Mouse (Mus musculus) embryonic facial prominence, embryonic 12.5 days (tissue): ENCODE results near the gene Zfp148. TPM values are rescaled to one million over a fixed set of nuclear protein-coding genes. Genes with fewer than 3 reads are reported as not detected.
"Not testable (repeated sequence)": the region's sequence is repeated elsewhere in the genome, so short reads cannot be mapped to it uniquely, and the experiment has no call there.

ENCODE experiments used
- ATAC-seq: fragments of 200-750 bp; cut with Nextera tagmentation; 2 replicates; pipeline ENCODE4 v1.8.0; 2017; ENCODE audit not compliant: insufficient number of reproducible peaks, insufficient read depth, low FRiP score, low TSS enrichment
- H3K27ac ChIP-seq: fragments of 300-500 bp; sonication (generic); 2 replicates; pipeline ENCODE4 v1.5.1; 2016; ENCODE audit warnings: mild to moderate bottlenecking
- H3K27me3 ChIP-seq: fragments of 300-500 bp; sonication (generic); 2 replicates; pipeline ENCODE4 v1.6.1; 2016; ENCODE audit warnings: mild to moderate bottlenecking, moderate library complexity
- H3K36me3 ChIP-seq: fragments of 300-500 bp; sonication (generic); 2 replicates; pipeline ENCODE4 v1.6.1; 2016; ENCODE audit warnings: mild to moderate bottlenecking
- H3K4me1 ChIP-seq: fragments of 300-500 bp; sonication (generic); 2 replicates; pipeline ENCODE4 v1.6.1; 2016
- H3K4me2 ChIP-seq: fragments of 300-500 bp; sonication (generic); replicated peaks from 2 replicates; pipeline ENCODE4 v1.6.1; 2016; ENCODE audit warnings: mild to moderate bottlenecking, moderate library complexity
- H3K4me3 ChIP-seq: fragments of 300-500 bp; sonication (generic); 2 replicates; pipeline ENCODE4 v1.5.1; 2016; ENCODE audit warnings: mild to moderate bottlenecking
- H3K9ac ChIP-seq: fragments of 300-500 bp; sonication (generic); 2 replicates; pipeline ENCODE4 v1.6.1; 2016; ENCODE audit warnings: mild to moderate bottlenecking, moderate library complexity
- H3K9me3 ChIP-seq: fragments of 300-500 bp; sonication (generic); 2 replicates; pipeline ENCODE4 v1.6.1; 2016; ENCODE audit warnings: mild to moderate bottlenecking, moderate library complexity
- WGBS: fragments of 180-500 bp; shearing (Covaris S2); methylation state at CpG from one replicate; pipeline ENCODE4 v1.1.7; 2016; 5-methylcytosine and 5-hydroxymethylcytosine counted together
- polyA plus RNA-seq: library from polyadenylated mRNA; unstranded; fragments of >200 nt; fragmentation: Nextera tagmentation; extraction: Ambion mirVana; gene quantifications from 2 replicates; pipeline ENCODE4 v1.2.1, GENCODE M21; 2016

Zfp148 gene
- polyA plus RNA-seq: 64.2 and 68.3 TPM in 2 replicates

DNA sequence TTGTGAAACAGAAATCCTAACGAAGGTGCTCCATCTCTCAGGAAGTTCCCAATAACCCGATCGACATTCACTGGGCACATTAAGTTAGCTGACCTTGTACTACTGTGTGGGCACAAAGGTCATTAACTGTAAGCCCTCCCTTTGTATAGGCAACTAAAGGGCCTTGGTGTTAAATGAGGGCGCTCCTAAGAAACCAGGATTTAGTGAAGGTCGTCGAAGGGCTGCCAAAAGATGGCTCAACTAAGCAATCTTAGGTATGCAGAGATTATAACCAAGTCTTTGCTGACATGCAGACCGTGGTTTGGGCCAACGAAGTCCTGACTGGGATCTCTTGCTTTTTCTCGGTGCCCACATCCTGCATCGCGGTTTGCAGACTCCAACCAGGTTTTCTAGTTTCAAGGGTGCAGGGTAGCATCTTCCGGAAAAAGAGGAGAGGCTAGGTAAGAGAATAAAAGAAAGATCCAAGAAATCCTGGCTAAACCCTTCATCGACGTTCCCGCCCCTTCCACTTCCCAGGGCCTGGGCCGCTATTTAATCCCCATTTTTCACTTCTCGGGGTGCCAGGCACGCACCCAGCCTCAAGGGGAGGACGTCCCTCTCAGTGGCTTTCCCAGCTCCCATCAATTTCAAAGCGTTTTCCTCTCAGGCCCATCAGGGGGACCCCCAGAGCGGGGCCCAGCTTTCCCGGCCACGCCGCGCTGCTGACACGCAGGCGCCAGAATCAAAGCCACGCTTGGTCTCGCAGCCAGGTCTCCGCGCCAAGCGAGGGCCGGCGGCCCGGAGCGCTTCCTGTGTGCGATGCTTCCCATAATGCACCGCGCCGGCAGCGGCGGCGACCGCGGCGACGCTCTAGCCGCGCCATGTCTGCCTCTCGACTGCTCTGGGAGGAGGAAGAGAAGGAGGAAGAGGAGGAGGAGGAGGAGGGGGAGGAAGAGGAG, at the start of gene Zfp148:
Zfp148 (plus strand) TSS at position 893 of the 938 bp plus-strand sequence.
- H3K27me3 ChIP-seq, H3K9me3 ChIP-seq, H3K36me3 ChIP-seq: not testable (repeated sequence)
- Histone ChIP-seq H3K4me2 (peak within 1 kb of the TSS; percentile 93), H3K4me1 (peaks cover 15% of the 10 kb centered on the region), H3K9ac (peak within 1 kb of the TSS; percentile 99), H3K4me3 (peak within 1 kb of the TSS; percentile 91), H3K27ac (peak within 1 kb of the TSS; percentile 97)
- peak; percentile 80 for ATAC-seq
- 3% methylated on average over 45 of the region's 50 CpGs for WGBS

DNA sequence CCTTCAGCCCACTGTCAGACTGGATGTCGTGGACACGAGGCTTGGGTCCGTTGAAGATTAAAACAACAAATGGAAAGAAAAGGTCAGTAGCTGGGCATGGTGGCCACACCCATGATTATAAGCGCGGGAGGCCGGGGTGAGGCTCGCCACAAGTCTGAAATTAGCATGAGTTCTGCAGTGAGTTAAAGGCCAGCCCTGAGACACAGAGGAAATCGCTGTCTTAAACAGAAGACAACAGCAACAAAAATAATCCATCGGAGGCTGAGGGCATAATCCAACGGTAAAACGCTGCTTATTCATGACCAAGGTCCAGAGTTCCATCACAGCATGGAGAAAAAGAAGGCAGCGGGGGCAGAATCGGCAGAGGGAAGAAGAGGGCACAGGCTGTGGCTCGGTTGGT, 47.6 kb upstream of the Zfp148 start:
- Histone ChIP-seq H3K9me3 (no peaks in the 10 kb centered on the region), H3K4me2 (no peak overlapping the region), H3K27me3 (no peaks in the 10 kb centered on the region), H3K9ac (no peak overlapping the region), H3K27ac (no peak overlapping the region), H3K36me3 (no peaks in the 10 kb centered on the region), H3K4me1 (peaks cover 7% of the 10 kb centered on the region; the same call in 1 of the 2 replicates), H3K4me3 (no peak overlapping the region)
- WGBS: 80% methylated on average over 14 of the region's 14 CpGs
- no peak for ATAC-seq

DNA sequence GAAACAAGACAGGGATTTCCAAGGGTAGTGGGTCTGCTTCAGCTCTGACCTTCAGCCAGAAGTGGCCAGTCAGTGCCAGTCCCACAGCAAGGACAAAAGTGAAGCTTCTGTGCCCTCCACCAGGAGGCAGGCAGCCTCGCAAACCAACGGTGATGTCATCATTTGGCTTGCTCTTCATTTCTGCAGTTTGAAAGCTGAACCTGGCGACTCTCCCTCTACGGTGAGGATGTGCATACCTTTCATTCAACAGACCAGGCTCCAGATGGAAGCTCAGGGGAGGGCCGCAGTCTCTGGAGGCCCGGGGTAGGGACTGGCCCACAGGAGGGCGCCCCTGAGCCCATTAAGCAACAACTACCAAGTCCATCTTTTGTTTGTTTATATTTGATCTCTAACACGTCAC, 43.5 kb upstream of the Zfp148 start:
- no peaks in the 10 kb centered on the region for H3K27me3 ChIP-seq
- no peak for ATAC-seq
- no peak overlapping the region for H3K4me2 ChIP-seq
- no peaks in the 10 kb centered on the region for H3K36me3 ChIP-seq
- peaks cover 7% of the 10 kb centered on the region; the same call in 1 of the 2 replicates for H3K4me1 ChIP-seq
- WGBS: 10% methylated on average over 8 of the region's 8 CpGs
- no peak overlapping the region for H3K4me3 ChIP-seq
- no peak overlapping the region; the same call in 1 of the 2 replicates for H3K9ac ChIP-seq
- no peak overlapping the region for H3K27ac ChIP-seq
- no peaks in the 10 kb centered on the region for H3K9me3 ChIP-seq

DNA sequence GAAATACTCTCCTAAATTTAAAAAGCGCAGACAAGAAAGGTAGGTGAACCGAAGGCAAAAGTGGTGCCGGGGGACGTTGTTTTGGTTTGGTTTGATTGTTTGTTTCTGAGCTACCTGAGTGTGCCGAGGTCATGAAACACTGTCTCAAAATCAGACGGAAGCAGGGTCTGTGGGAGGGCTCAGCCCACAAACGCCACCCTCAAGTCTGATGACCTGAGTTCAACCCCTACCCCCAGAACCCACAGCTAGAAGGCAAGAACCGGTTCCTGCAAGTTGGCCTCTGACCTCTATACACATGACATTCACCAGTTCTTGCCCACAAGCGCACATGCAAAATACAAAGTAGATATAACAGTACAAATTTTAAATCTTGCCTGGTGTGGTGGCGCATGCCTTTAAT, 43.0 kb upstream of the Zfp148 start:
- H3K4me3 ChIP-seq: no peak overlapping the region
- peaks cover 7% of the 10 kb centered on the region; the same call in 1 of the 2 replicates for H3K4me1 ChIP-seq
- H3K9me3 ChIP-seq: no peaks in the 10 kb centered on the region
- 75% methylated on average over 10 of the region's 10 CpGs for WGBS
- H3K36me3 ChIP-seq: no peaks in the 10 kb centered on the region
- ATAC-seq: no peak
- no peak overlapping the region for H3K4me2 ChIP-seq
- H3K9ac ChIP-seq: no peak overlapping the region
- H3K27ac ChIP-seq: no peak overlapping the region
- H3K27me3 ChIP-seq: no peaks in the 10 kb centered on the region

DNA sequence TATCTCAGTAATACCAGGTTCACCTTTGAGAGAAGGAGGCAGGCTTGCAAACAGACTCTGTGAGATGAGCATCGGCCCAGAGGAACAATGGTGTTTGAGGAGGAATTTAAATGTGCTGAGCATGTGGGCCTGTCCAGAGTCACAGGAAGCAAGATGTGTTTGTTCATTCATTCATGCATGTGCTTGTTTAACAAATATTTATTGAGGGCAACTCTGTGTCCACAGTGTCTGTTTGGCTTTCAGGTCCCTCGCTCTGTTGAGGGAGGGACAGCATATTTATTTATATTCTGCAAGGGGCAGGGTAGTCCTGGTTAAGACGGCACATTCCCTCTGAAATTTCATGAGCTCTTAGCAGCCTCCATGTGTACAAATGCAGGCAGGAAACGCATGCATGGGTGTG, 42.1 kb upstream of the Zfp148 start:
- WGBS: 67% methylated on average over 4 of the region's 4 CpGs
- no peak overlapping the region for H3K27ac ChIP-seq
- no peak for ATAC-seq
- H3K9me3 ChIP-seq: no peaks in the 10 kb centered on the region
- peaks cover 7% of the 10 kb centered on the region; the same call in 1 of the 2 replicates for H3K4me1 ChIP-seq
- H3K4me2 ChIP-seq: no peak overlapping the region
- no peak overlapping the region for H3K9ac ChIP-seq
- no peak overlapping the region for H3K4me3 ChIP-seq
- no peaks in the 10 kb centered on the region for H3K36me3 ChIP-seq
- H3K27me3 ChIP-seq: no peaks in the 10 kb centered on the region

DNA sequence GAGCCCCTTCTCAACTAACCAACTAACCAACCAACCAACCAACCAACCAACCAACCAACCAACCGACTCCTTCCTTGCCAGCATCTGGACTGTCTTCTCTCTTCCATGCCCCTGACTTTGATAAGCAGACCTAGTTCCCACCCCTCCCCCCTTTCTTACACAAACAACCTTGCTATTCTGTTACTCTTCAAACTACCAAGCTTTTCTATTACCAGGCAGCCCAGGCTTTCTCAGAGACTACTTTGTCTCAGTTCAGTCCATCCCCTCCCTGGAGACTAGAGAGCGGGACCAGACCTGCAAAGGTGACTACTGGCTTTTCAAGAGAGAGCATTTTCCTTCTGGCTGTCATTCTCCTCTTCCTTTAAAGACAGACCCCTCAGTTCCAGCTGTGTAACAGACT, 41.2 kb upstream of the Zfp148 start:
- Histone ChIP-seq H3K4me2 (no peak overlapping the region), H3K36me3 (no peaks in the 10 kb centered on the region), H3K9ac (no peak overlapping the region), H3K4me1 (peaks cover 11% of the 10 kb centered on the region; the same call in 1 of the 2 replicates), H3K27ac (no peak overlapping the region), H3K27me3 (no peaks in the 10 kb centered on the region), H3K4me3 (no peak overlapping the region), H3K9me3 (no peaks in the 10 kb centered on the region)
- ATAC-seq: no peak
- 81% methylated on average over 2 of the region's 2 CpGs for WGBS

DNA sequence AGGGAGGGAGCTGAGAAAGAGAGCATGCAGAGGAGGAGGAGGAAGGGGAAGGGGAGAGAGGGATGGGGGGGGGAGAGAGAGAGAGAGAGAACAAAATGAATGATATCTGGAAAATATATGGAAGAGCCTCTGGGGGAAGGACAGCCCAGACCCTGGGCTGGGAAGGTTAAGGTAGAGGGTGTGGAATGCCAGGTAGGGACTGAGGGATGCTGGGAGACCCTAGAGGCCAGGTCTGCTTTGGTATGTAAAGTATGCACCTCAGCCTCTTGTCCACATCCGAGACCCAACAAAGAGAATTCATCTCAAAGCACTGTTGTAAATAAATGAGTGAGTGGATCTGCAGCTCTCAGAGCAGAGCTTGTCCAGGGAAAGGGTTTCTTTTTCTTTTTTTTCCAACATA, 38.3 kb upstream of the Zfp148 start:
- no peak overlapping the region for H3K4me3 ChIP-seq
- no peak for ATAC-seq
- H3K4me1 ChIP-seq: peaks cover 14% of the 10 kb centered on the region; the same call in 1 of the 2 replicates
- H3K27ac ChIP-seq: no peak overlapping the region
- no peaks in the 10 kb centered on the region for H3K36me3 ChIP-seq
- H3K9ac ChIP-seq: no peak overlapping the region
- H3K9me3 ChIP-seq: no peaks in the 10 kb centered on the region
- no peaks in the 10 kb centered on the region for H3K27me3 ChIP-seq
- H3K4me2 ChIP-seq: no peak overlapping the region
- 67% methylated on average over 1 of the region's 1 CpGs for WGBS

DNA sequence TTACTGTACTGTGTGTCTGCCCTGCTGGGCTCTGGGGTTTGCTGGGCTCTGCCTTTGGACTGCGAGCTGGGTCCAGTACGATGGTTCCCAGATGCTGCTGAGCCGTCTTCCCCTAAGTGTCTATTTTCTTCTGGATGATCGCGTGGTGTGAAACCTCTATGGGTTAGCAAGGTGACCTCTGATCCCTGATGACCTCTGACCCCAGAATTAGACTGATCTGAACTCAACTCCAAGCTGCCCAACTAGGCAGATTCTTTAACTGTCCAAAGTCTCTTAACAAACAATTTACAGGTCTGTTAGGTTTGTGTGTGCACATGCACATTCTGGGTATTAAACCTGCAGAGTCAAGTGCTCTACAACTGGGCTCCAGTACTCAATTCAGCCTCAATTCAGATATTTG, 37.5 kb upstream of the Zfp148 start:
- H3K27me3 ChIP-seq: no peaks in the 10 kb centered on the region
- 41% methylated on average over 5 of the region's 5 CpGs for WGBS

DNA sequence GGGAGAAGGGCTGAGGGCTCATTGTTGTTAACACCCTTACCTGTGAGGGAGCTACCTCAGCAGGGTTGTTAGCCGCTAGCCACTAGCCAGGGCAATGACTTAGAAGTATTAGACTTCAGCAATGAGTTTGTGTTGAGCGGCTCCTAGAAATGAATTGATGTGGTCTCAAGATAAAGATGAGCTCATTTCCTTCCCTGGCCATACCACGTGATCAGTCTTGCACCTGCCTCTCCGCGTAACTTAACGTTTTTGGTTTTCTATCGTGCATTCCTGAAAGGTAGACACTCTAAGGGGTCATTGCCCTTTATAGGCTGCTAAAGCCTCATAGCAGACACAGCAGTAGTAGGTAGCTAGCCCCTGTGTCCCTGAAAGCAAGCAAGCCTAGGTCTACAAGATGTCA, 37.0 kb upstream of the Zfp148 start:
- Histone ChIP-seq H3K9ac (no peak overlapping the region), H3K9me3 (no peaks in the 10 kb centered on the region), H3K27ac (no peak overlapping the region), H3K27me3 (no peaks in the 10 kb centered on the region), H3K4me2 (no peak overlapping the region), H3K4me3 (no peak overlapping the region), H3K36me3 (no peaks in the 10 kb centered on the region), H3K4me1 (peaks cover 10% of the 10 kb centered on the region; the same call in 1 of the 2 replicates)
- ATAC-seq: no peak
- WGBS: 89% methylated on average over 7 of the region's 7 CpGs

More for the DNA sequence above, 37.5 kb upstream of the Zfp148 start:
- no peak for ATAC-seq
- H3K4me1 ChIP-seq: peaks cover 10% of the 10 kb centered on the region; the same call in 1 of the 2 replicates
- no peak overlapping the region for H3K27ac ChIP-seq
- H3K9ac ChIP-seq: no peak overlapping the region
- no peaks in the 10 kb centered on the region for H3K36me3 ChIP-seq
- H3K4me3 ChIP-seq: no peak overlapping the region
- H3K9me3 ChIP-seq: no peaks in the 10 kb centered on the region
- no peak overlapping the region for H3K4me2 ChIP-seq

DNA sequence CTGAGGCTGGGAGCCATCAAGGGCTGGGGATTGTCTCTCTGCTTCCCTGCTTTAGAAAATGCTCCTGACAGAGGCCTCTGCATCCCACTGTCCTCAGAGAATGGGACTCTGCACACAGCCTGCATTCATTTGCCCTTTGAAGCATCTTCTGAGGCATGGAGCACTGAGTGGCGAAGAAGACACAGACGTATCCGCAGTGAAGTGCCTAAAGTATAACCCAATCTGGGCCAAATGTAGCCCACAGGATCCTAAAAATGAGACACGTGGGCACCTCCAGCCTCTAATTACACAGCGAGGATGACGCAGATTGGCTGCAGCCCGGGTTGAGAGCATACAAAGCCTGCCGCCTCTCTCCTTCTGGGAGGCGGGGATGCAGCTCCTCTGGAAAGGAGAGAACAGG, 36.3 kb upstream of the Zfp148 start:
- 48% methylated on average over 9 of the region's 9 CpGs for WGBS
- no peak overlapping the region for H3K4me2 ChIP-seq
- H3K27me3 ChIP-seq: no peaks in the 10 kb centered on the region
- ATAC-seq: no peak
- H3K4me3 ChIP-seq: no peak overlapping the region
- no peak overlapping the region for H3K9ac ChIP-seq
- H3K36me3 ChIP-seq: no peaks in the 10 kb centered on the region
- no peak overlapping the region for H3K27ac ChIP-seq
- peaks cover 10% of the 10 kb centered on the region; the same call in 1 of the 2 replicates for H3K4me1 ChIP-seq
- H3K9me3 ChIP-seq: no peaks in the 10 kb centered on the region

DNA sequence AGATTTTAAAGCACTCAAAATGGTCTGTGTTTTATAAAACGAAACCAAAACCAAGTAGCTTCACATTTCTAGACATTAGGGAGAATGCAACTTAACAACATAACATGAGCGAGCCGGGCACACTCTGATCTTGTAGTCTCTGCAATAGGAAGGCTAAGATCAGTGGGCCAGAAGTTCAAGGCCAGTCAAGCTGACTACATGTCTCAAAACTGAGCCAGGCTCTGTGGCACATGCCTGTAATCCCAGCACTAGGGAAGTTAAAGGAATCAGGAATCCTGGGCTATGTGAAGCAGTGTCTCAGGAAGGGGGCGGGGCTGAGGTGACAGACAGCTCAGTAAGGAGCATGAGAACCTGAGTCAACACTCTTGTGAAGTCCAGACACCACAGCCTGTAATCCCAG, 35.8 kb upstream of the Zfp148 start:
- 82% methylated on average over 4 of the region's 4 CpGs for WGBS
- H3K9me3 ChIP-seq: no peaks in the 10 kb centered on the region

DNA sequence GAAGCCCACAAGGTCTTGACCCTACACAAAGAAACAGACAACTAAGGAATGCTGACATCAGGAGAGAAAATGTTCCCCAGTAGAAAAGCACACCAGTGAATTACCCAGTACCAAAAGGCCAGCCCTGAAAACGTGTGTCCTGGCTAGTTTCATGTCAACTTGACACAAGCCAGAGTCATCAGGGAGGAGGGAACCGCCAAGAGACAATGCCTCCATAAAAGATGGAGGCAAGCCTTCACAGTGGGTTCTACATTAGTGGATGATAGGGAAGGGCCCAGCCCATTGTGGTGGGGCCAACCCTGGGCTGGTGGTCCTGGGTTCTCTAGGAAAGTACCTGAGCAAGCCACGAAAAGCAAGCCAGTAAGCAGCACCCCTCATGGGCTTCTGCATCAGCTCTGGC, 34.3 kb upstream of the Zfp148 start:
- 48% methylated on average over 3 of the region's 3 CpGs for WGBS
- Histone ChIP-seq H3K4me2 (no peak overlapping the region), H3K36me3 (no peaks in the 10 kb centered on the region), H3K27ac (no peak overlapping the region), H3K4me1 (peaks cover 10% of the 10 kb centered on the region; the same call in 1 of the 2 replicates), H3K27me3 (no peaks in the 10 kb centered on the region), H3K4me3 (no peak overlapping the region), H3K9ac (no peak overlapping the region), H3K9me3 (no peaks in the 10 kb centered on the region)
- ATAC-seq: no peak

More for the DNA sequence above, 35.8 kb upstream of the Zfp148 start:
- ATAC-seq: no peak
- H3K27me3 ChIP-seq: no peaks in the 10 kb centered on the region
- no peak overlapping the region for H3K4me3 ChIP-seq
- peaks cover 10% of the 10 kb centered on the region; the same call in 1 of the 2 replicates for H3K4me1 ChIP-seq
- no peak overlapping the region for H3K9ac ChIP-seq
- no peak overlapping the region for H3K27ac ChIP-seq
- no peaks in the 10 kb centered on the region for H3K36me3 ChIP-seq
- no peak overlapping the region for H3K4me2 ChIP-seq
